Comparison of ENCODE assay signal across 8 mouse cellular contexts in genomic region chr19:29100261-29100660, GRCm38 (mm10). TPM values are rescaled to one million over a fixed set of nuclear protein-coding genes. Genes with fewer than 3 reads are reported as not detected.
DNase-seq lines count a peak whose midpoint lies in the region; ATAC-seq and TF ChIP-seq lines count a peak whose summit lies in the region.

No protein-coding gene starts in this region.

- H3K27me3 ChIP-seq in kidney, postnatal 0 days (ENCODE audit: insufficient read depth, low read length) = no peaks in the 10 kb centered on the region
- H3K27me3 ChIP-seq in embryonic facial prominence, embryonic 14.5 days (replicated peaks; ENCODE audit: control insufficient read depth, insufficient read depth, low read length) = no peaks in the 10 kb centered on the region
- H3K27me3 ChIP-seq in intestine, embryonic 14.5 days (replicated peaks; ENCODE audit: control insufficient read depth, insufficient read depth, low read length) = no peaks in the 10 kb centered on the region
- H3K27me3 ChIP-seq in neural tube, embryonic 13.5 days = 0 out of 2 replicates have a peak, but pooled peaks cover 5% of the 10 kb centered on the region

- no peaks in the 10 kb centered on the region for H3K9me3 ChIP-seq in kidney, postnatal 0 days (replicated peaks; ENCODE audit: low read length)
- H3K9me3 ChIP-seq in embryonic facial prominence, embryonic 14.5 days (ENCODE audit: control insufficient read depth, low read length) = no peaks in the 10 kb centered on the region
- H3K9me3 ChIP-seq in intestine, embryonic 14.5 days (ENCODE audit: control insufficient read depth, low read length) = no peaks in the 10 kb centered on the region
- no peaks in the 10 kb centered on the region for H3K9me3 ChIP-seq in neural tube, embryonic 13.5 days

- no peak for ATAC-seq in kidney, postnatal 0 days (replicated peaks; ENCODE audit: low FRiP score, low read depth)
- no peak for ATAC-seq in embryonic facial prominence, embryonic 14.5 days (ENCODE audit: low read depth)
- no peak for ATAC-seq in intestine, embryonic 14.5 days (replicated peaks; ENCODE audit: low FRiP score, low TSS enrichment, low read depth)
- no peak for ATAC-seq in neural tube, embryonic 13.5 days (ENCODE audit: low read depth)

- H3K36me3 ChIP-seq in kidney, postnatal 0 days (ENCODE audit: insufficient read depth, low read length) = no peaks in the 10 kb centered on the region
- H3K36me3 ChIP-seq in embryonic facial prominence, embryonic 14.5 days (ENCODE audit: control insufficient read depth, insufficient read depth, low read length) = no peaks in the 10 kb centered on the region
- no peaks in the 10 kb centered on the region for H3K36me3 ChIP-seq in intestine, embryonic 14.5 days (ENCODE audit: control insufficient read depth, insufficient read depth, low read length)
- no peaks in the 10 kb centered on the region for H3K36me3 ChIP-seq in neural tube, embryonic 13.5 days

- H3K4me3 ChIP-seq in kidney, postnatal 0 days (replicated peaks; ENCODE audit: low read depth, low read length) = peak overlapping the region; percentile 90
- peak overlapping the region; percentile 97 for H3K4me3 ChIP-seq in embryonic facial prominence, embryonic 14.5 days (ENCODE audit: low read depth, low read length)
- peak overlapping the region; percentile 96 for H3K4me3 ChIP-seq in intestine, embryonic 14.5 days (ENCODE audit: low read depth, low read length)
- H3K4me3 ChIP-seq in neural tube, embryonic 13.5 days = peak overlapping the region; percentile 91

- no peak for DNase-seq in kidney, postnatal 0 days (ENCODE audit: low spot score)
- no peak for DNase-seq in kidney, postnatal 36 days
- no peak for DNase-seq in embryonic facial prominence, embryonic 14.5 days (ENCODE audit: low spot score)
- DNase-seq in intestine, embryonic 14.5 days (ENCODE audit: low spot score) = no peak
- no peak for DNase-seq in urinary bladder, postnatal 36 days (ENCODE audit: low spot score in 2 of 2)
- DNase-seq in yolk sac, embryonic 10.5 days (ENCODE audit: low spot score) = no peak
- no peak for DNase-seq in spleen, adult 18-20 months

- no peak for TF ChIP-seq CTCF in kidney, postnatal 0 days (IDR thresholded peaks at IDR 0.05; ENCODE audit: low read depth)

- peak overlapping the region; percentile 59; the same call in 1 of the 2 replicates for H3K9ac ChIP-seq in kidney, postnatal 0 days (ENCODE audit: low read depth, low read length)
- peak overlapping the region; percentile 78 for H3K9ac ChIP-seq in embryonic facial prominence, embryonic 14.5 days (ENCODE audit: low read depth, low read length)
- peak overlapping the region; percentile 55 for H3K9ac ChIP-seq in intestine, embryonic 14.5 days (ENCODE audit: low read length)
- H3K9ac ChIP-seq in neural tube, embryonic 13.5 days = peak overlapping the region; percentile 77

- 0 out of 2 replicates have a peak, but pooled peaks cover 6% of the 10 kb centered on the region for H3K4me1 ChIP-seq in kidney, postnatal 0 days (replicated peaks; ENCODE audit: insufficient read depth, low read length)
- H3K4me1 ChIP-seq in embryonic facial prominence, embryonic 14.5 days (ENCODE audit: control insufficient read depth, insufficient read depth, low read length) = peaks cover 12% of the 10 kb centered on the region
- H3K4me1 ChIP-seq in intestine, embryonic 14.5 days (replicated peaks; ENCODE audit: control insufficient read depth, insufficient read depth, low read length) = peaks cover 10% of the 10 kb centered on the region; the same call in 1 of the 2 replicates
- peaks cover 15% of the 10 kb centered on the region for H3K4me1 ChIP-seq in neural tube, embryonic 13.5 days (replicated peaks)

- no peak overlapping the region for H3K27ac ChIP-seq in kidney, postnatal 0 days
- H3K27ac ChIP-seq in embryonic facial prominence, embryonic 14.5 days (replicated peaks; ENCODE audit: low read depth, low read length) = peak overlapping the region; percentile 79; the same call in 1 of the 2 replicates
- no peak overlapping the region; the same call in 1 of the 2 replicates for H3K27ac ChIP-seq in intestine, embryonic 14.5 days (ENCODE audit: low read depth)
- H3K27ac ChIP-seq in neural tube, embryonic 13.5 days (replicated peaks) = peak overlapping the region; percentile 81; the same call in 1 of the 2 replicates

- WGBS in kidney, postnatal 0 days = 12% methylated on average over 8 of the region's 8 CpGs
- WGBS in embryonic facial prominence, embryonic 14.5 days = 22% methylated on average over 8 of the region's 8 CpGs
- 18% methylated on average over 8 of the region's 8 CpGs for WGBS in intestine, embryonic 14.5 days
- WGBS in neural tube, embryonic 13.5 days = 16% methylated on average over 8 of the region's 8 CpGs

- peak overlapping the region; percentile 76 for H3K4me2 ChIP-seq in kidney, postnatal 0 days (ENCODE audit: low read length)
- H3K4me2 ChIP-seq in embryonic facial prominence, embryonic 14.5 days (ENCODE audit: low read depth, low read length) = peak overlapping the region; percentile 85
- H3K4me2 ChIP-seq in intestine, embryonic 14.5 days (ENCODE audit: low read length) = peak overlapping the region; percentile 71
- peak overlapping the region; percentile 81 for H3K4me2 ChIP-seq in neural tube, embryonic 13.5 days

RNA-seq across cellular contexts. Expression of gene Rcl1, which starts 0.9 kb away (rescaled TPM):
- polyA plus RNA-seq in kidney, postnatal 0 days (2015; fragmentation: Nextera tagmentation; extraction: Ambion mirVana) = 42.7 and 48.4 TPM in 2 replicates
- 44.8 and 52.9 TPM in 2 replicates for polyA plus RNA-seq in embryonic facial prominence, embryonic 14.5 days (2014; fragmentation: Nextera tagmentation; extraction: Ambion mirVana)
- 77.2 and 83.7 TPM in 2 replicates for polyA plus RNA-seq in intestine, embryonic 14.5 days (2014; fragmentation: Nextera tagmentation; extraction: Ambion mirVana)
- polyA plus RNA-seq in neural tube, embryonic 13.5 days (2015; fragmentation: Nextera tagmentation; extraction: Ambion mirVana) = 32.8 and 34.6 TPM in 2 replicates

RNA-seq across cellular contexts. Expression of gene Ak3, which starts 52.5 kb away (rescaled TPM):
- 105 and 115 TPM in 2 replicates for polyA plus RNA-seq in kidney, postnatal 0 days (2015; fragmentation: Nextera tagmentation; extraction: Ambion mirVana)
- 93.5 and 95.5 TPM in 2 replicates for polyA plus RNA-seq in embryonic facial prominence, embryonic 14.5 days (2014; fragmentation: Nextera tagmentation; extraction: Ambion mirVana)
- 86.5 and 88.3 TPM in 2 replicates for polyA plus RNA-seq in intestine, embryonic 14.5 days (2014; fragmentation: Nextera tagmentation; extraction: Ambion mirVana)
- polyA plus RNA-seq in neural tube, embryonic 13.5 days (2015; fragmentation: Nextera tagmentation; extraction: Ambion mirVana) = 69.8 and 71.9 TPM in 2 replicates

Comparison
In these comparisons a context has a peak if more than half of its experiments do, and no peak if none do; other contexts are left out.
1. H3K27ac ChIP-seq: peak in embryonic facial prominence, embryonic 14.5 days (single experiment) and neural tube, embryonic 13.5 days (single experiment); none in kidney, postnatal 0 days (single experiment) and intestine, embryonic 14.5 days (single experiment).
2. Peak in every context shown above with its lines, with median percentiles within 50 percentile points of each other: H3K4me2 ChIP-seq, H3K4me3 ChIP-seq and H3K9ac ChIP-seq.